Mouse (Mus musculus) gonadal fat pad, adult 2 months (tissue): ENCODE data around the gene Phtf2. TPM values are rescaled to one million over a fixed set of nuclear protein-coding genes. Genes with fewer than 3 reads are reported as not detected.

Experiments
- polyA plus RNA-seq: library from polyadenylated mRNA; depleted of rRNA; stranded (reverse); fragments of >200 nt; gene quantifications from 2 replicates; pipeline ENCODE4 v1.2.3, GENCODE M21; 2012; rRNA removed

Phtf2 gene
- polyA plus RNA-seq, 1 experiment: 2.7 TPM

Other genes starting within 250 kb of the Phtf2 start
- gene Tmem60, start 67 bp upstream of the Phtf2 start, polyA plus RNA-seq: 12.3 and 13.6 TPM in 2 replicates
- gene Rsbn1l, start 74.3 kb upstream of the Phtf2 start, polyA plus RNA-seq: 4.0 and 4.4 TPM in 2 replicates
- 37.3 and 39.7 TPM in 2 replicates for gene Ptpn12, start 173.8 kb upstream of the Phtf2 start, polyA plus RNA-seq